Mouse (Mus musculus) C2C12 (cell line): ENCODE measurements around the gene Gm3667. TPM values are rescaled to one million over a fixed set of nuclear protein-coding genes. Genes with fewer than 3 reads are reported as not detected.
"Not testable (repeated sequence)": the region's sequence is repeated elsewhere in the genome, so short reads cannot be mapped to it uniquely, and the experiment has no call there.

Source experiments
- H3K27me3 ChIP-seq: one replicate; pipeline ENCODE4 v1.6.1; 2011; ENCODE audit not compliant: control insufficient read depth, insufficient read depth, insufficient read length
- H3K36me3 ChIP-seq: one replicate; pipeline ENCODE4 v1.6.1; 2011; ENCODE audit not compliant: control insufficient read depth, insufficient read depth
- H3K4me3 ChIP-seq: one replicate; pipeline ENCODE4 v1.5.1; 2011; ENCODE audit warnings: mild to moderate bottlenecking, control low read depth; ENCODE audit not compliant: poor library complexity, insufficient read depth, severe bottlenecking
- H3K79me2 ChIP-seq: one replicate; pipeline ENCODE4 v1.6.1; 2011; ENCODE audit not compliant: control insufficient read depth, insufficient read depth
- H3K79me3 ChIP-seq: one replicate; pipeline ENCODE4 v1.6.1; 2011; ENCODE audit warnings: low read depth, control low read depth
- H3ac ChIP-seq: one replicate; pipeline ENCODE3; 2011; ENCODE audit warnings: low read depth; ENCODE audit not compliant: control insufficient read depth, insufficient read length
- long read RNA-seq, 2 experiments: library from polyadenylated mRNA; unstranded; transcript quantifications; one replicate each; pipeline ENCODE4 v2.0.0; 2019 to 2020
- polyA plus RNA-seq: library from polyadenylated mRNA; unstranded; fragments of >200 nt; fragmentation: generic; extraction: Trizol; gene quantifications from one replicate; pipeline ENCODE4 v1.2.1, GENCODE M21; 2012; ENCODE audit warnings: missing spikeins

Gm3667 gene
- polyA plus RNA-seq: not detected
- long read RNA-seq, experiment 1: 0 reads
- long read RNA-seq, experiment 2: 0 reads

DNA sequence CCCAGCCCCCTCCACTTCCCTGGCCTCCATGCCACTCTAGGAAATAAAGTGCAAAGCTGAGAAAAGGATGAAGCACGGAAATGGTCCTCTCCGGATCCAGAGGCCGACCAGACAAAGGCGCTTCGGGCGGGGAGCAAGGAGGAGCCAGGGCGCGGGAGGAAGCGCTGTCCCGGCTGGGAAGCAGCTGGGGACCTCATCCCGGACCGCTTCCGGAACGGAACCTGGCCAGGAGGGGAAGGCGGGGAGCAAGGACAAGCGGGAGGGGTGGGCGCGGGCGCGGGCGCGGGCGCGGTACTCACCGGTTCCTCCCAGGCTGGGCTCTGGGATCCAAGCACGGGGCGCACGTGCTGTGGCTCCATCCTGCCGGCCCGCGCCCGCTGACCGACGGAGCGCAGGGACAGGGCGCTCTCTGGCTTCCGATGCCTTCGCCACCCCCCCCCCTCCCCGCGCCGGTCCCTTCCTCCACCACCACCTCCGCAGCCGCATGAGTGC is at the start of gene Gm3667:
Gene Gm3667, minus strand, starts transcription at position 442 of the 492 bp plus-strand sequence.
- H3K4me3 ChIP-seq: not testable (repeated sequence)

DNA sequence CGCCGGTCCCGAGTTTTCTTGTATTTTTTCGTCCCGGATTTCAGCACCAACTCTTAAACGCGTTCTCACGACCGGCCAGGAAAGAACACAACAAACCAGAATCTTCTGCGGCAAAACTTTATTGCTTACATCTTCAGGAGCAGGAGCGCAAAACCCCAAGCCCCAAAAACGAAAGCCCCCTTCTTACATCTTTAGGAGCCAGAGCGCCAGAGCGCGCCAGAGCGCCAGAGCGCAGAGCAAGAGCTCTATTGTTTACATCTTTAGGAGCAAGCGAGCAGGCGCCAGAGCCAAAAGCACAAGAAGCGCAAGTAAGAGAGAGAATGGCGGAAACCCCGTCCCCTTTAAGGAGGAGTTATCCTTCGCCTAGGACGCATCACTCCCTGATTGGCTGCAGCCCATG is 10.1 kb upstream of the Gm3667 start:
- H3ac ChIP-seq, H3K36me3 ChIP-seq, H3K79me2 ChIP-seq, H3K27me3 ChIP-seq, H3K79me3 ChIP-seq, H3K4me3 ChIP-seq: not testable (repeated sequence)

More for the DNA sequence above, at the start of gene Gm3667:
- H3K27me3 ChIP-seq, H3K36me3 ChIP-seq, H3ac ChIP-seq, H3K79me2 ChIP-seq, H3K79me3 ChIP-seq: not testable (repeated sequence)

DNA sequence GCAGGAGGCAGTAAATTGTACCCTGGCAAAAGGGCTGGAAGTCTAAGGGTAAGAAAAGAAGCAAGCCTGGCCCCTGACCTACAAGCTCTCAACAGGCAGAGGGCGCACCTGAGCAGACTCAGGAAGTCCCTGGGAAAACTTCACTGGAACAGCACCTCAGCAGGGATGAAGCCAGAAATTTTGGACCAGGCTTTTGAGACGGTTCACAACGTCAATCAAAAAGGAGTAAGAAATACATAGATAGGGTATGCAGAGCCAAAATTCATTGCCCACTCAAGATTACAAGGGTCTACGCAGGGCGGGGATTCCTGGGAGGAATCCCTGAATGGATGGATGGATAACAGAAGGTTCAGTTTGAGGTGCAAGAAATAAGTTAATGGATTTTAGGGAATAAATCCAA is 951 bp downstream of the Gm3667 start:
- H3K4me3 ChIP-seq, H3K27me3 ChIP-seq, H3K36me3 ChIP-seq, H3K79me2 ChIP-seq, H3ac ChIP-seq, H3K79me3 ChIP-seq: not testable (repeated sequence)

DNA sequence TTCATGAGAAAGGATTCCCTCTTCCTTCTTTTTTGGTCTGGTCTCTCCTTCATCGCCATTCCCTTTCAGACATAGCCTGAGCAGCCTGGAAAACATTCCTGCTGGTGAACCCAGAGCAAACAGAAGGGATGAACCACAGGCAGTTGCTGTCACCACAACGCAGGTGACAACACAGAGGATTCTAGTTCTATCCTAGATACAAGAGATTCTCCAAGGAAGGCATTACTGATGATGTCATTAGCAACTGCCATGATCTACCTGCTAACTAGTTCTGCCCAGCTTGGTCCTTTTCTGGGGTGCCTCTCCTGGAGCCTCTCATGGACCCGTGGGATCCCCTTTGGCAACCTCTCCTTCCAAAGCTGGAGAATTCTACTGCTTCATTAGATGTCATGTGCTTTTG is 49.6 kb downstream of the Gm3667 start, which contains the start of gene Gm3642:
Gene Gm3642, minus strand, starts transcription at position 101 of the 400 bp plus-strand sequence.
- not testable (repeated sequence) for H3ac ChIP-seq, H3K36me3 ChIP-seq, H3K79me3 ChIP-seq, H3K79me2 ChIP-seq, H3K27me3 ChIP-seq, H3K4me3 ChIP-seq

DNA sequence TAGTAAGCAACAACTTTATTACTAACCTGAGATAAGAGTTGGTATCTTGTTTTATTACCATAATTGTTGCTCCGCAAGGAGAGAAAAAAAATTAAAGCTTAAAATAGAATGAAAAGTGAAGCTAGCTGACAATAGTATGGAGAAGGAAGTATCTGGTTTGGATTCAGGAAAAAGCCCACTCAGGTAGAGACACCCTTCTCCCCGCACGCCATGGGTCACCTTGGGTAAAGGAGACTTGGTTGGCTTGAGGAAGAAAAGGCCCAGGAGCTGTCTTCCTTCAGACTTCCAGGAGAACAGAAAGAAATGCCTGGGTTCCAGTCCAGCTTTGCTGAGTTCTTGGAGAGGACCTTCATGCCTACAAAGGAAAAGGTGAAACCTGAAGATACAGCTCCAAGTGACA is 66.5 kb downstream of the Gm3667 start:
- not testable (repeated sequence) for H3K27me3 ChIP-seq, H3K4me3 ChIP-seq, H3K36me3 ChIP-seq, H3K79me3 ChIP-seq, H3K79me2 ChIP-seq, H3ac ChIP-seq

Other genes starting within 250 kb of the Gm3667 start
- not detected for gene Gm10251, start 205.8 kb downstream of the Gm3667 start, polyA plus RNA-seq
- gene Gm8050, start 169.7 kb downstream of the Gm3667 start, polyA plus RNA-seq: not detected
- gene Gm3636, start 147.6 kb downstream of the Gm3667 start, polyA plus RNA-seq: 1.0 TPM
- not detected for gene Gm8362, start 115.6 kb downstream of the Gm3667 start, polyA plus RNA-seq
- not detected for gene Gm3642, start 49.7 kb downstream of the Gm3667 start, polyA plus RNA-seq
- not detected for gene Gm6356, start 83.9 kb upstream of the Gm3667 start, polyA plus RNA-seq
- gene Gm10406, start 137.5 kb upstream of the Gm3667 start, polyA plus RNA-seq: not detected
- gene Gm3685, start 155.0 kb upstream of the Gm3667 start, polyA plus RNA-seq: not detected
- not detected for gene Gm3696, start 210.7 kb upstream of the Gm3667 start, polyA plus RNA-seq
- gene Gm6676, start 235.4 kb upstream of the Gm3667 start, polyA plus RNA-seq: not detected